Mouse (Mus musculus) ES-Bruce4 (cell line): ENCODE measurements at regions not wholly inside any gene's neighbourhood (a gene's known extent, or its start where the extent isn't known, plus 50 kb on each side); places are given as distances from the start of the nearest gene placed in this dataset.

Source experiments
- H3K27ac ChIP-seq: 2 replicates; pipeline ENCODE4 v1.5.1; 2012; ENCODE audit warnings: low read length, inconsistent platforms; ENCODE audit not compliant: insufficient read depth
- H3K27me3 ChIP-seq: 2 replicates; pipeline ENCODE4 v1.6.1; 2012; ENCODE audit warnings: mild to moderate bottlenecking, low read length, inconsistent platforms; ENCODE audit not compliant: control insufficient read depth, poor library complexity, insufficient read depth, severe bottlenecking
- H3K36me3 ChIP-seq: 2 replicates; pipeline ENCODE4 v1.6.1; 2012; ENCODE audit warnings: inconsistent platforms, mild to moderate bottlenecking, low read length, moderate library complexity; ENCODE audit not compliant: control insufficient read depth, poor library complexity, insufficient read depth, severe bottlenecking
- H3K4me1 ChIP-seq: one replicate; pipeline ENCODE4 v1.8.1; 2011; ENCODE audit warnings: low read length; ENCODE audit not compliant: control insufficient read depth, insufficient read depth
- H3K4me3 ChIP-seq: 2 replicates; pipeline ENCODE4 v1.5.1; 2011; ENCODE audit warnings: low read depth, mild to moderate bottlenecking, low read length
- H3K9ac ChIP-seq: 2 replicates; pipeline ENCODE4 v1.6.1; 2012; ENCODE audit warnings: low read depth, mild to moderate bottlenecking, inconsistent platforms; ENCODE audit not compliant: poor library complexity, severe bottlenecking
- H3K9me3 ChIP-seq: replicated peaks from 2 replicates; pipeline ENCODE4 v1.6.1; 2012; ENCODE audit warnings: mild to moderate bottlenecking, low read length, inconsistent platforms; ENCODE audit not compliant: control insufficient read depth, poor library complexity, insufficient read depth, severe bottlenecking
- CTCF ChIP-seq: IDR thresholded peaks from one replicate; pipeline ENCODE4 v1.8.1; 2011; ENCODE audit warnings: low read depth, low read length
- EP300 ChIP-seq: IDR thresholded peaks from 2 replicates; pipeline ENCODE4 v1.6.1; 2011; ENCODE audit warnings: low read depth, low read length; ENCODE audit not compliant: insufficient read depth
- POLR2A ChIP-seq: IDR thresholded peaks from one replicate; pipeline ENCODE4 v1.8.1; 2011; ENCODE audit warnings: low read length; ENCODE audit not compliant: insufficient read depth

GRCm38 (mm10) chr9:15166476-15166875 is 54.6 kb upstream of the Hephl1 start:
- Histone ChIP-seq H3K27ac (no peak overlapping the region), H3K9ac (no peak overlapping the region), H3K4me1 (no peaks in the 10 kb centered on the region), H3K9me3 (peaks cover 13% of the 10 kb centered on the region), H3K4me3 (no peak overlapping the region), H3K27me3 (no peaks in the 10 kb centered on the region), H3K36me3 (no peaks in the 10 kb centered on the region)
- TF ChIP-seq POLR2A = no peak
- no peak for TF ChIP-seq EP300
- TF ChIP-seq CTCF = no peak
